Mouse (Mus musculus) brain, embryonic 18.5 days (tissue): ENCODE results near the gene Ttll10.

ENCODE experiments used
- DNase-seq: peaks from one replicate; pipeline ENCODE4 v3.0.0-alpha.2; 2012; ENCODE audit warnings: low read depth, low spot score

Ttll10 gene

DNA sequence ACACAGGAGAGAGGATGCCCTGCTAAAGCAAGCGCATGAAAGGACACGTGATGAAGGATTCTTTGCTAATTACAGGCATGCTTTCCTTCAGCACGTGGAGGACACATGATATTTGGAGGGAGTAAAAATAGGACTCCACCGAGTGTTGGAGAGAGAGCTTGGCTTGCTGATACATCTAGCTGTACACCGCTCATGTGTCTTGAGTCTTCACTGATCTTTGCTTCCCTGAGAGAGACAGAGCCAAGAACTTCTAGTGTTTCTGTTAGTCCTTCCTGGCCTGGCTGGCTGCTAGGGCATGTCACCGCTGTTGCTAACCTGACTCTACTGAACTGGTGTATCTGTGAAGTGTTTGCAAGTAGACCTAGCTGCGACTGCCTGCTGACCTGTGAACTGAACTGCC, 35.0 kb downstream of the Ttll10 start:
- DNase-seq, result no peak

DNA sequence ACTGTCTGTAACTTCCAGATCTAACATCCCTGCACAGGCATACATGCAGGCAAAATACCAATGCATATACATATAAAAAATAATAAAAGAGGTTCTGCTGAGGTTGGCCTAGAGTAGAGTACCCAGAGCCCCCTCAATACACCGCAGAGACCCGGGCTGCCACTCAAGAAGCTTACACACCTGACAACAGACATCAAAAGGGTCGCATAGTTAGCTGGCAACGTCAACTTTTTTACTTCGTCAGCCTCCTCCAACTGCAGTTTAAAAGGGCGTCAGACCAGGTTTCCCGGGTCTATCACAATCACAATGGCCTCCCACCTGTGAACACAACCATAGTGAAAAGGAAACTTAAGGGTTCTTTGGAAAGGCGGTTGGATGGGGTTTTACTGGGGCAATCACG, 35.7 kb downstream of the Ttll10 start:
- DNase-seq, result no peak

DNA sequence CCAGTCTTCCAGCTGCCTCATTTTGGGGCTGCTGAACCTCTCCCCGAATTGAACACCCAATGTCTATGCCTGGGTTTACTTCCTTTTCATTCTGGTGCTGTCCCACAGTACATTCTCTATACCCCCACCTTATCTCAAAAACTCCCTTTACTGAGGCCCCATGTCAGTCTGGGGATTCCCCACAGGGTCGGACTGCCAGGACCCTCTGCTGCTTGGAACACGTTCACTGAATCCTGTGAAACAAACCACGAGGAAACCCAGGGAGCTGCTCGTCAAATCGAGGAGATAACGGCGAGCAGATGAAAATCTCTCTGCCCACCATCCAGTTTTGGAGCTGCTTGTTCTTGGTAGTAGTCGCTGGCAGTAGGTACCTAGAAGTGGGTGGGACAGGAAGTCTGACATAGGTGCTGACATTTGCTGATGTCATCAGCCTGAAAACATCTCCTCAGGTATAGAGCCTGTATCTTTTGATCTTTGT, 37.2 kb downstream of the Ttll10 start:
- DNase-seq, result no peak

DNA sequence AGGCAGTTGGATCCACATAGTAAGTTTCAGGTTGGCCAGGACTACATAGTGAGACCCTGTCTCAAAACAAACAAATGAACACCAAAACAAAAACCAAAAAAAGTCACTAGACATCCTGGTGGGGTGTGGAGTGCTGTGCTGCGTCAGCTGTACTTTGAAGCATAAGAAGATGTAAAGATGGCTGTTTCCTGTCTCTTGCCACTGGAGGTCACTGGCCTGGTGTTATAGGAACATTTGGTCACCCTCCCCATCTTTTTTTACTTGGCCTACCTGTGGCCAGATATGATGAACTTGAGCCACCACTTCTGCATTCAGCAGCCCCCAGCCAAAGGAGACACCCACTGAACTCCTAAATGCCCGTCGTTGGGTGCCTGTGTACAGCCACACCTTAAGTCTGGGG, 37.8 kb downstream of the Ttll10 start:
- DNase-seq, result no peak

DNA sequence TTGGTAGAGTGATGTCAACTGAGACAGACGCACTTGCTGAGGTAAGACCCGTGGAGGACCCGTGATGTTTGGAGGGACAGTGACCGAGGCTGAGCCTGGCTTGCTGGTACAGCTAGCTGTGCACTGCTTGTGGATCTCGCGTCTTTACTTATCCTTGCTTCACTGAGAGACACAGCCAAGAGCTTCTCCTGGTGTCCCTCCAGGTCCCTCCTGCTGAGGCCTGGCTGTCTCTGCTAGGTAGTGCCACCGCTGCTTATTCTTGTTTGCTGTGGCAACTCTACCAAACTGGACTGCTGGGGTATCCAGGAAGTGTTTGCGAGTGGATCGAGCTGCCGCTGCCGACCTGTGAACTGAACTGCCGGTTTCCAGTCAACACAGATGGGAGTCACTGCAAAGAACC, 39.4 kb downstream of the Ttll10 start:
- DNase-seq, result no peak

DNA sequence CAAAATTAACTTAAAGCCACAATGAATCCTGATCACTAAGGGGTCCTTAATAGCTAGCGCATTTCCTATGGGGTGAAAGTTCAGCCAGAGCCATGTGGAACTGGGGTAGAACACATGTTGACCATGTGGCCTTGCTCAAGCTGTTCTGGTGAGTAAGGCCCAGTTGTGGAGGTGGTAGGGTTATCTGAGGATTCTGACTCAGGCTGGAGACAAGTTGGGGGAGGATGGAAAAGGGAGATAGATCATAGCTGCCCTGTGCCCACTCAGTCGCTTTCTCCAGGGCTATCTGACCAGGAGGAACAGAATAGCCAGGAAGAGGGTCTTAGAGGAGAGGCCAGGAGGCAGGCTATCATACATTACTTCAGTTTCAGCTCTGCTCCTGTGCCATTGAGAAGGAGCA, 44.8 kb downstream of the Ttll10 start:
- DNase-seq, result no peak

DNA sequence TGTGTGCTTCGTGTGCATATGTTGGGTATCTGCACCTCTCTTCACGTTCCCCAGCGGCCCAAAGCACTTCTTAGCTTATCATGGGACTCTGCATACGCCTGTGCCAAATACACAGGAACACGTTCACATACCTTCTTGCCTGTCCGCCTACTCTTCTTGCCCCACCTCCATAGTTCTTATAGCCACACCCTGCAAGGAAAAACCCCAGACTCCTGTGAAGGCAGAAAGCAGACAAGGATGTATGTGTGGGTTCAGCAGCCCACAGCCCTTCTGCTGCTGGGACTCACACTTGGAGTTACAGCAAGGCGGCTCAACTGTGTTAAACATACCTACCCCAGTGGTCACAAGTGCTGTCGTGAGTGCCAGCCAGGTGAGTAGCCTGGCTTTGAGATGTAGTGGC, 45.6 kb downstream of the Ttll10 start, which contains the start of gene Tnfrsf4:
TSS of gene Tnfrsf4 (plus strand) at position 207 of the 400 bp plus-strand sequence.
- no peak for DNase-seq

DNA sequence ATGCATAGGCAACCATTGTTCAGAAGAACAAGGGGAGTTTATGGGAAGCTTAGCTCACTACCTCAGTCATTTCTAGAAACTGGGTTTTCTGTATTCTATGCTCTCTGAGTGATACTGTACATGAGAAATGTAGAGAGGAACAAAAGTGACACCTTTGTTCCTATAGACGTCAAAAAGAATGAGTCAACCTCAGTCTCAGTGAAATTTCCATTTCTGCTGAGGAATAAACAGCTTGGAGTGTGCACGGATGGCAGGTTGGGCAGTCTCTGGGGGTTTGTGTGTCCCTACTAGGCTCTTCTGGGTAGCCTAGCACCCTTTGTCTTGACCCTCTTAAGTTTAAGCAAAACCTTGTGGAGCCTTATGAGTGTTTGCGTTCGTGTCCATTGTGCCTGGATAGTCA, 50.8 kb downstream of the Ttll10 start:
- no peak for DNase-seq

DNA sequence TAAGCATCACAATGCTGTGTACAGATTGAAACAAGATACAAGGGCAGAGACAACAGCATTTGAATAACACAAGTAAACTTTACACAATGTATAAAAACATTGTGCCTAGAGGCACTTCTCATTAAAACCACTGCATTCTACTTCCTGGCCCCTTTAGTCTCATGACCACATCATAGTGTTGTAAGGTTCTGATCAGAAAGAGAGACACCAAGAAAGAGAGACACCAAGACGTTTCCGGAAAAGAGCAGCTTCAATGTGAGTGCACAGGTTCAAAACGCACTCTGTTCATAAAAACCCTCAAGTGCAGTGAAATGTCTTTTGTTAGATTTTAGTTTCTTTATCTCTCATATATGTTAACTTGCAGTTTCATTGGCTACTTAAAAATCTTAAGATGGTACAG, 55.1 kb downstream of the Ttll10 start:
- DNase-seq, result no peak

DNA sequence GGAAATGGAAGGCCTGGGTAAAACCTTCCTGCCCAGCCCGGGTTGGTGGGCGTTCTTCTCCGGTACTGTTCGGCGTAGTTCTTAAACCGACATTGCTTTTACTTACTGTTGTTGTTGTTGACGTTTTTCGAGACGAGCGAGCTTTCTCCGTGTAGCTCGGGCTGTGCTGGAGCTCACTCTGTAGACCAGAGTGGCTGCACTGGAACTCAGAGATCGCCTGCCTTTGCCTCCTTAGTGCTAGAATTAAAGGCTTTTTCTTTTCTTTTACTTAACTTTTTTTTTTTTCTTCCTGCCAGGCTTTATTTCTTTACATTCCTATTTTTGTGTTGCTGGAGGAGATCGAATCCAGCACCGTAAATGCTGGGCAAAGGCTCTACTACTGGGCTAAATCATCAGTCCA, 65.6 kb downstream of the Ttll10 start:
- DNase-seq, result no peak

DNA sequence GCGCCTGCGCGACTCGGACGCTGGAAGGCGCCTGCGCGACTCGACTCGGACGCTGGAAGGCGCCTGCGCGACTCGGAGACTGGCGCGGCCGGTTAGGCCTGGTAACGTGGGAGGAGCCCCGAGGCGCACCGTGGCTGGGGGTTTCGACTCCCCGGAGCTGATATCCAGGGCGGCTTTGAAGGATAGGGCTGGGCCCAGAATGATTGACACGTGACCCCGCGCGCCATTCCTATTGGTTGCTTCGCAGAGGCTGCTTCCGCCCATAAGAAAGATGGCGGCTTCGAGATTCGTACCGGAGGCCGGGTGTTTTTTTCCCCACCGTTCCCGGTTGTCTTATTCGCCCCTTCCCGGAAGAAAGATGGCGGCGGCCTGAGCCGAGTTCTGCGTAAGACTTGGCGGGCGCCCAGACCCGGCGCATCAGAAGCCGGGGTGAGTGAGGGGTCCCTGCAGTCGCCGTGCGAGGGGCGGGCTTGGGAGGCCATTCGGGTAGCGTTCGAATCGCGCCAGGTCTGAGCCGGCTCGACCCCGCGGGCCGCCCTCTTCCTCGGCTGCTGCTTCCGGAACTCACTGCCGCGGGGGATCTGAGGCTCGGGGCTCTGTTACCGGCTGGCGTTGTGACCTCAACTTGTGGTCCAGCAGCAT, 66.2 kb downstream of the Ttll10 start:
- peak; percentile 93 for DNase-seq

DNA sequence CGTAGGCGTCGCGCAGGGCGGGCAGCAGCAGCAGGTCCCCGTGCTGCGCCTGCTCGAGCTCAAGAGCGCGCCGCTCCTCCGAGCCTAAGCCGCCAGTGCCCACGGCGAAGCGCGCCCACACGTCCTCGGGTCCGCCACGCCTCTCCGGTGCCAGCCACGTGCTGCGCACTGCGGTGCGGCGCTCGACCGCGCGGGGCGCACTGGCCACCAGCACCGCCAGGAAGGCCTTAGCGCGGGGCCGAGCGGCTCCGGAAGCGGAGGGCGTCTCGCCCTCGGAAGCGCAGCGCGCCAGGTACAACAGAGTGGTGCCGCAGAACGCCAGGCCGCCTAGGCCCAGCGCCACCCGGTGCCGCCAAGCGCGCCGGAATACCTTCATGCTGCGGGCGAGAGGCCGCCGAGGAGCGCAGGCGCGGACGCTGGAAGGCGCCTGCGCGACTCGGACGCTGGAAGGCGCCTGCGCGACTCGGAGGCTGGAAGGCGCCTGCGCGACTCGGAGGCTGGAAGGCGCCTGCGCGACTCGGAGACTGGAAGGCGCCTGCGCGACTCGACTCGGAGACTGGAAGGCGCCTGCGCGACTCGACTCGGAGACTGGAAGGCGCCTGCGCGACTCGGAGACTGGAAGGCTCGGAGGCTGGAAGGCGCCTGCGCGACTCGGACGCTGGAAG, 66.8 kb downstream of the Ttll10 start, which contains the start of the genes B3galt6 and Sdf4:
TSS of gene B3galt6 (minus strand) at position 409 of the 665 bp plus-strand sequence.
TSS of gene Sdf4 (plus strand) at position 632 of the 665 bp plus-strand sequence.
- DNase-seq, result no peak

DNA sequence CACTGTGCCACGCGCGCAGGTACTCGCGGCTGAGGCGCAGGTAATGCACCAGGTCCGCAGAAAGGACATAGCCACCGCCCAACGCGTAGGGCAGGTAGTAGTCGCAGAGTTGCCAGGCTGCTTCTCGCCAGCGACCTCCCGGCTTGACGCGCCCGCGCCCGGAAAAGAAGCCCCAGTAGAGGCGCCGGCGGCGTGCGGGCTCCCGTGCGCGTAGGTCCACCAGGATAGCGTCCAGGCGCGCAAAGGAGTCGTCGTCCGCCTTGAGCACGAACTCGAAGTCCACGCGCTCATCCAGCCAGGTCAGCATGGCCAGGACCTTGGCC, 67.3 kb downstream of the Ttll10 start:
- DNase-seq, result no peak

DNA sequence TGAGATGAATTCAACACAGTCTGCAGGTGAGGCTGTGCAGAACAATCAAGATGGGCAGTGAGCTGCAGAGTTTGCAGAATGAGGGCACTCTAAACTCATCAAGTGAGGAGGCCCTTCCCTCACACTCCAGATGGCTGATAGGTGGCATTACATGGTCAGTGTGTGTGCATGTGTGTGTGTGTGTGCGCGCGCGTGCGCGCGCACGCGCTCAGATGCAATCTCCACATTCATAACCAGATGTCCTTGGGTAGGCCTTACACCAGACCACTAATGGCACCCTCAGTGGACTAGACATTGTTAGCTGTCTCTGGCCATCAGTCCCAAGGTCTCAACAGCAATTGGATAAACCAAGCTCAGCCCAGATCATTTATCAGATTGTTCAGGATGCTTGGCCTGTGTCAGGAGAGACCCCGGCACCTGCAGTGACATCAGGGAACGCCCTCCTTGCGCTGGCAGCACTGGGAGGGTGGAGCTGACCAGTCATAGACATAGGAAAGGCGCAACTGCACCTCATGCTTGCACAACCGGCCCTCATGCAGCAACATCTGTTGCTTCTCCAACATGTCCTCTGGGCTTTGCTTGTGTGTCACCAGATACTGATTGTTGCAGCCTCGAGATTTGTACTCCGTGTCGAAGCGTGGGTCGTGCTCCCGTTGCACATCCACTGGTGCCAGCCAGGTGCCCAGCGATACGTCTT, 67.9 kb downstream of the Ttll10 start:
- no peak for DNase-seq
